Mouse (Mus musculus) gastrocnemius, adult 8-10 months (tissue): ENCODE results near the gene Ube2c. TPM values are rescaled to one million over a fixed set of nuclear protein-coding genes. Genes with fewer than 3 reads are reported as not detected.
"Not testable (repeated sequence)": the region's sequence is repeated elsewhere in the genome, so short reads cannot be mapped to it uniquely, and the experiment has no call there.

Source experiments
- DNase-seq, 2 experiments: peaks; one replicate each; pipeline ENCODE4 v3.0.0; 2022; ENCODE audit warnings: low spot score in 2 of 2
- total RNA-seq, 4 experiments: library from RNA; stranded (reverse); gene quantifications; 2 replicates each; pipeline ENCODE4 v1.2.4; 2022

Gene Ube2c
- total RNA-seq, 4 experiments from 2014 or later: 0.29 to 0.38 (median 0.38) TPM; not detected in 1

GRCm38 (mm10) chr2:164787779-164788178 is 18.1 kb downstream of the Ube2c start:
- DNase-seq: no peak

GRCm38 (mm10) chr2:164788411-164788810 is 18.7 kb downstream of the Ube2c start:
- DNase-seq: no peak

GRCm38 (mm10) chr2:164790451-164790850 is 20.8 kb downstream of the Ube2c start:
- no peak for DNase-seq

- DNase-seq: no peak
Observed at GRCm38 (mm10) chr2:164791841-164792261, 22.2 kb downstream of the Ube2c start.

- no peak for DNase-seq
Observed at GRCm38 (mm10) chr2:164792400-164793190, 22.9 kb downstream of the Ube2c start.

GRCm38 (mm10) chr2:164793236-164793635 is 23.5 kb downstream of the Ube2c start:
- DNase-seq: peak; percentile 44 to 55

GRCm38 (mm10) chr2:164793772-164794171 is 24.1 kb downstream of the Ube2c start:
- no peak for DNase-seq

GRCm38 (mm10) chr2:164794293-164794692 is 24.6 kb downstream of the Ube2c start:
- DNase-seq: peak; percentile 69 to 80

GRCm38 (mm10) chr2:164795868-164796267 is 26.2 kb downstream of the Ube2c start:
- DNase-seq: no peak

GRCm38 (mm10) chr2:164798554-164798953 is 28.9 kb downstream of the Ube2c start:
- not testable (repeated sequence) for DNase-seq

GRCm38 (mm10) chr2:164800252-164801004 is 30.7 kb downstream of the Ube2c start:
- no peak for DNase-seq

GRCm38 (mm10) chr2:164803201-164803920 is 33.7 kb downstream of the Ube2c start:
- DNase-seq: no peak

GRCm38 (mm10) chr2:164803921-164804313 is 34.2 kb downstream of the Ube2c start:
- no peak for DNase-seq

- DNase-seq: peak; percentile 97
Observed at GRCm38 (mm10) chr2:164804533-164805331, 35.0 kb downstream of the Ube2c start, which contains the start of the genes Acot8 and Zswim3. Acot8 (minus strand) TSS chr2:164804882. Zswim3 (plus strand) TSS chr2:164805098.

GRCm38 (mm10) chr2:164805332-164805718 is 35.6 kb downstream of the Ube2c start:
- no peak for DNase-seq

- no peak for DNase-seq
Observed at GRCm38 (mm10) chr2:164806614-164807013, 36.9 kb downstream of the Ube2c start.

- no peak for DNase-seq
Observed at GRCm38 (mm10) chr2:164813557-164813956, 43.9 kb downstream of the Ube2c start.

GRCm38 (mm10) chr2:164815348-164815747 is 45.6 kb downstream of the Ube2c start:
- no peak for DNase-seq

- no peak for DNase-seq
Observed at GRCm38 (mm10) chr2:164815821-164816220, 46.1 kb downstream of the Ube2c start.

- no peak for DNase-seq
Observed at GRCm38 (mm10) chr2:164817206-164817605, 47.5 kb downstream of the Ube2c start.

- no peak for DNase-seq
Observed at GRCm38 (mm10) chr2:164817703-164818102, 48.0 kb downstream of the Ube2c start.
